Mouse (Mus musculus) limb, embryonic 15.5 days (tissue): ENCODE results near the gene Olfr657. TPM values are rescaled to one million over a fixed set of nuclear protein-coding genes. Genes with fewer than 3 reads are reported as not detected.

Experiments
- ATAC-seq: fragments of 200-750 bp; cut with Nextera tagmentation; 2 replicates; pipeline ENCODE4 v1.8.0; 2017; ENCODE audit warnings: low read depth, moderate TSS enrichment; ENCODE audit not compliant: insufficient number of reproducible peaks, low FRiP score, low TSS enrichment
- H3K27ac ChIP-seq: fragments of 300-500 bp; sonication (generic); 2 replicates; pipeline ENCODE4 v1.5.1; 2015; ENCODE audit warnings: moderate library complexity, mild to moderate bottlenecking, inconsistent platforms
- H3K27me3 ChIP-seq: fragments of 300-500 bp; sonication (generic); 2 replicates; pipeline ENCODE4 v1.6.1; 2015; ENCODE audit warnings: inconsistent platforms
- H3K36me3 ChIP-seq: fragments of 300-500 bp; sonication (generic); 2 replicates; pipeline ENCODE4 v1.6.1; 2015; ENCODE audit warnings: inconsistent platforms
- H3K4me1 ChIP-seq: fragments of 300-500 bp; sonication (generic); 2 replicates; pipeline ENCODE4 v1.6.1; 2015; ENCODE audit warnings: inconsistent platforms
- H3K4me2 ChIP-seq: fragments of 300-500 bp; sonication (generic); 2 replicates; pipeline ENCODE4 v1.6.1; 2015; ENCODE audit warnings: mild to moderate bottlenecking, inconsistent platforms
- H3K4me3 ChIP-seq: fragments of 300-500 bp; sonication (generic); 2 replicates; pipeline ENCODE4 v1.5.1; 2015; ENCODE audit warnings: mild to moderate bottlenecking, inconsistent platforms
- H3K9ac ChIP-seq: fragments of 300-500 bp; sonication (generic); 2 replicates; pipeline ENCODE4 v1.6.1; 2015; ENCODE audit warnings: inconsistent platforms
- H3K9me3 ChIP-seq: fragments of 300-500 bp; sonication (generic); 2 replicates; pipeline ENCODE4 v1.6.1; 2016; ENCODE audit warnings: inconsistent platforms
- WGBS: fragments of 180-500 bp; shearing (Covaris S2); methylation state at CpG from one replicate; pipeline ENCODE4 v1.1.7; 2015; 5-methylcytosine and 5-hydroxymethylcytosine counted together
- polyA plus RNA-seq: library from polyadenylated mRNA; unstranded; fragments of >200 nt; fragmentation: Nextera tagmentation; extraction: Ambion mirVana; gene quantifications from 2 replicates; pipeline ENCODE4 v1.2.1, GENCODE M21; 2015

Olfr657 gene
- polyA plus RNA-seq, 1 experiment from 2014 or later: not detected

DNA sequence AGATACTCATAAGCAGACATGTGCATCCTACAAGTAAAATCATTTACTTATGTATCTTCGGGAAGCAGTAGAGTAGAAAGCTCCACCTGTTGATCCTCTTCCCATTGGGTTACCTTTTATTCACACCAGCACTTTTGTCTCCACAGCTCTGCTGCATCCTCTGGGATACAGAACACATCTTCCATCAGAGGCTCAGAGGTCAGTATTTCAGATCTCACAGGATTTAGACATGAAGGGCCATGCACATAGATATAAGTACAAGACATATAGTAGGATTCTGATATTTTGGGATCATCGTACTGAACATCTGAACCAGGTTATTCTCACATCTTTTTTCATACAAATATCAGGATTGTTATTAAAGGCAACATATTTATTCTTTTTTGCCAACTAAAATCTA is 61.6 kb downstream of the Olfr657 start, which contains the start of gene Olfr661:
TSS of gene Olfr661 (plus strand) at position 301 of the 400 bp plus-strand sequence.
- Histone ChIP-seq H3K27ac (no peak within 1 kb of the TSS), H3K27me3 (no peaks in the 10 kb centered on the region), H3K9ac (no peak within 1 kb of the TSS), H3K4me3 (no peak within 1 kb of the TSS), H3K4me1 (no peaks in the 10 kb centered on the region), H3K4me2 (no peak within 1 kb of the TSS), H3K36me3 (no peaks in the 10 kb centered on the region), H3K9me3 (no peaks in the 10 kb centered on the region)
- no peak for ATAC-seq
- 85% methylated on average over 2 of the region's 2 CpGs for WGBS

Other genes with a start within 250 kb of the Olfr657 start
- 0.14 and 0.36 TPM in 2 replicates for gene Trim30c, start 224.0 kb upstream of the Olfr657 start, polyA plus RNA-seq
- gene Trim30a, start 159.6 kb upstream of the Olfr657 start, polyA plus RNA-seq: 1.4 and 1.6 TPM in 2 replicates
- gene Trim30d, start 116.9 kb upstream of the Olfr657 start, polyA plus RNA-seq: 0.60 and 0.74 TPM in 2 replicates
- gene Olfr651, start 74.7 kb upstream of the Olfr657 start, polyA plus RNA-seq: not detected in 2 replicates
- not detected in 2 replicates for gene Olfr652, start 63.9 kb upstream of the Olfr657 start, polyA plus RNA-seq
- not detected in 2 replicates for gene Olfr653, start 47.5 kb upstream of the Olfr657 start, polyA plus RNA-seq
- not detected in 2 replicates for gene Olfr654, start 37.8 kb upstream of the Olfr657 start, polyA plus RNA-seq
- gene Olfr655, start 23.0 kb upstream of the Olfr657 start, polyA plus RNA-seq: not detected in 2 replicates
- not detected in 2 replicates for gene Olfr656, start 10.8 kb upstream of the Olfr657 start, polyA plus RNA-seq
- gene Olfr658, start 22.5 kb downstream of the Olfr657 start, polyA plus RNA-seq: not detected in 2 replicates
- not detected in 2 replicates for gene Olfr659, start 42.0 kb downstream of the Olfr657 start, polyA plus RNA-seq
- gene Olfr661, start 61.7 kb downstream of the Olfr657 start, polyA plus RNA-seq: not detected in 2 replicates
- not detected in 2 replicates for gene Usp17le, start 152.7 kb downstream of the Olfr657 start, polyA plus RNA-seq
- gene Usp17lb, start 217.8 kb downstream of the Olfr657 start, polyA plus RNA-seq: not detected in 2 replicates
- gene Usp17la, start 232.2 kb downstream of the Olfr657 start, polyA plus RNA-seq: not detected in 2 replicates